Mouse (Mus musculus): ENCODE data around the gene Als2cl. TPM values are rescaled to one million over a fixed set of nuclear protein-coding genes. Genes with fewer than 3 reads are reported as not detected.

Gene Als2cl
- polyA plus RNA-seq, 1 experiment, result 24.0 TPM

DNA sequence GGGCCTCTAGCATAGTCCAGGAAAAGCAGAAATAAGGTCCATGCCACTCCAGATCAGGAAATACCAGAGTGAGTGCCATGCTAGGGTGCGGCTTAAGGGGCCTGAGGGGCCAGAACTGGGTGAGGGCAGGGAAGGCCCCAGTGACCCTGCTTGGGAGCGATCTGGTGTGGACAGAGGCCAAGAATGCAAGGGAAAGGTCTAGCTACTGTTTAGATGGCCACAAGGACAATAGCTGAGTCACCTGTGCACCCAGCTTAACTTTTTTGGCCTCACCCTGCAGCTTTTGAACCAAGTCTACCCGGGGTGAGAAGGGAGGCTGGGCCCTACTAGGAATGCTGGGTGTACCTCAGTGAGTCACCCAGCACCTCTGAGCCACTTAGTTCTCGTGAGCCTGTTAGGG, 1.1 kb downstream of the Als2cl start:
- DNase-seq (ENCODE audit: low read depth), result no peak

DNA sequence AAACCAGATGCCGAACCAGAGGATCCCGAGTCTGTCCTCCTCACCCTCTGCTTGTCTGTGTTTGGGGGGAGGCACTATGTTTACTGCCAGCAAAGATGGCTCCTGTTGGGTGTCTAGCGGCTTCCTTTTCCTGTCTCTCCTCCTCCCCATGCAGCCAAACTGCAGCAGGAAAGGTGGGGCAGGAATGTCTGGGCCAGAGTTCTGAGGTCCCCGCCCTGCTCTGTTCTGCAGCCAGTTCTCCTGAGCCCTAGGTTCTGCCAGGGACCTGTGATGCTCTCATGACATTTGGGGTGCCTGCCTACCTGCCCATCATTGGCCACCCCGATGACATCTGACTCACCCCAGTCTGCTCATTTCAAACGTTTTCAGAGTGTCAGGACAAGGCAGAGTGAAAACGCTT, 2.3 kb downstream of the Als2cl start:
- no peak for DNase-seq (ENCODE audit: low read depth)

DNA sequence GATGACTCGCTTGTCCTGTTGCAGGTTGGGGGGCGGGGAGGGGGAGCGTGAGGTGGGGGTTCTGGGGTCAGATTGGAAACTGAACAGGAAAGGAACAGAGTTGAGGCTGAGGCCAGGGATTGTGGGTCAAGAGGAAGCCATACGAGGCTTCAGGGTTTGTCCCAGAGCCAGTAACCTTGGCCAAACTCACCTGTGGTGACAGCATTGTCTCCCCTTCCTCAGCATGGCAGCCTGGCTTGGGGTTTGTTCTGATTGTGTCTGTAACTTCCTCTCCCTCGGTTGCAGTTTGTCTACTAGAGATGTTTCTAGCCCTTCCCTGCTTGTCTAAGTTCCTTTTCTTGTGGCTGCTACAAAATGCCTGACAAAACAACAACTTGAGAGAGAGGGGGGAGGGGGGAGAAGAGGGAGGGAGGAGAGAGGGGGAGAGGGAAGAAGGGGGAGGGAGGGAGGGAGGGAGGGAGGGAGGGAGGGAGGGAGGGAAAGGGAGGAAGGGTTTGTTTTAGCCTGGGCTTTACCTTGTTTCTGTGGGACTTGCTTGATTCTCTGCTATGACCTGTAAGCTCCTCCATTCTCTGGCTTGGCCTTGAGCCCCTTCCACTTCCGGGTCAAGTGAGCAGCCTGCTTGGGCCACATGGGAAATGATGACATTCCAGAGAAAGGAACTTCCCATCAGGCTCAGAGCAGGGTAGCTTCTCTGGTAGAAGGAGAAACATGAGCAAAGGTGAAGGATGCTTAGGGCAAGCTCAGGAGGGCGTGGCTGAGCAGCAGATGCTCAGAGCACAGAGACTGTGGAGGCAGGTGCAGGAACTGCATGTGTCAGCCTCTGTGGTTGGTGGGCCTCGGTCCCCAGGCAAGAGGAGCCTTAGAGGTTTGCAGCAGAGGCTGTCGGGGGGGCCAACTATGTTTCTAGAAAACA, 8.0 kb downstream of the Als2cl start:
- DNase-seq (ENCODE audit: low read depth), result no peak

DNA sequence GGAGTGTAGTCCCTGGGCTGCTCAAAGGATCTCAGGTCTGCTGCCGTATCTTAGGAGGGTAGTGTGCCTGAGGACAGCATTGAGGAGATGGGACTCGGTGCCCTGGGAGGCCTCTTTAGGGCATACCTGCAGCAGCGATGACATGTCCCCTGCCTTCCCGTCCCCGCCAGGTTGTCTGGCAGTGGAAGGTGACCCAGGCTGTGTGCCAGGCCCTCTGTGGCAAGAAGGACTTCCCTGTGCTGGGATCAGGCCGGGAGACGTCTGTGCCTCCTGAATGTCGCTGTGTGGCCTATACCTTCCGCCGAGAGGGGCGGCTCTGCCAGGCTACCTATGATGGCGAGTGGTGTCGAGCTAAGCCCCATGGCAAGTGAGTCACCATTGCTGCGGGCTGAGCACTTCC, 9.3 kb downstream of the Als2cl start:
- DNase-seq (ENCODE audit: low read depth), result no peak

DNA sequence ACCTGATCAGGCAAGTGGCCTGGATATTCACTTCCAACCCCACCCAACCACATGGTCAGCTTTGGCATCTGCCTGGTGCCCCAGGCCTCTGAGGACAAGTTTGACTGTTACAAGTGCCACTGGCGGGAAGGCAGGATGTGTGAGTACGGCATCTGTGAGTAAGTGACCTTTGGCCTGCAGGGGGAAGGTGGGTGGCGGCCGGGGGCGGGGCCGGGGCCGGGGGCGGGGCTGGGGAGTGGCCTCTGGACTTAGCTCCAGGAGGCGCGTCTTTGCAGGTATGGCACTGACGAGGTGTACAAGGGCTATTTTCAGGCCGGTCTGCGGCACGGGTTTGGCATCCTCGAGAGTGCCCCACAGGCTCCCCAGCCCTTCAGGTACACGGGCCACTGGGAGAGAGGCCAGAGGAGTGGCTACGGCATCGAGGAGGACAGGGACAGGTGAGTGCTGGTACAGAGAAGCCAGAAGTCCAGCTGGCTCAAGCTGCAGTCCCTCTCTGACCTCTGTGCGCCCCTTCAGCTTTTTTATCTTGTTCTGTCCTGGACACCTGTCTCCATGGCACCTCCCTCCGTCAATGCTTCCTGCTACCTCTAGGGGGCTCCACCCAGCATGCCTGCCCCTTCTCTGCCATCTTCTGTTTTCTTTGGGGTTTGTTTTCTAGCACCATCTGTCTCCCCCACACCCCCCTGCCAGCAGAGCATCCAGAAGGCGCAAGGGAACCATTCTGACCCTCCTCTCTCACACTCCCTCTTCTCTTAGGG, 10.5 kb downstream of the Als2cl start:
- no peak for DNase-seq (ENCODE audit: low read depth)

DNA sequence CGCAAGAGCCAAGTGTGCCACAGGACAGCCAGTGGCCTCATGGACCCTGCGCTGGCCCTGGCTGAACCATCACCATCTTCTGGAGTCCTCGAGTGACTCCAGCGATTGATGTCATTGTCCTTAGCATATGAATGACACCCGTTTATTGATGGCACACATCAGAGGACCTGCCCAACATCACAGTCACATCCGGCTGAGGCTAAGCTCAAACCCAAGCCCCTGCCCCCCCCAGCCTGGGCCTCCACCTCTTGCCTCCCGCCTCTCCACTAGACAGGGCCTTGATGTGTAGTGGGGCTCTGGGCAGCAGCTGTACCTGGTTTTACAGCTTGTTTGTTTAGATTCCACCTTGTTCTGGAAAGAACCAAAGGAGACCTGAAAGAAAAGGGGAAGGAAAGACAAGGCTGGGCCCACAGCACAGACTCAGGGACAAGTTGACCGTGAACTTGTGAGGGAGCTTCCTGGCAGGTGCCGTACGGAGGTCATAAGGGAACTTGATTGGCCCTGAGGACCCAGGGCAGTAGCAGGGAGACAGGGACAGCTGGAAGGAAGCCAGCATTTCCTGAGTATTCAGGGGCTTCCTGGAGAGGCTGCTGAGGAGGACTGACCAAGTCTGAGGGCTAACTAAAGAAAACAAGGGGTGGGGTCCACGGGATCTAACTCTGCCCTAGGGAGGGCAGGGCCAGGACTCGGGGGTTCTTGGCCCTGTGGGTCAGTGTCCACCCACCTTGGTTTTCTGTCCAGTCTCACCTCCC, 11.6 kb downstream of the Als2cl start:
- no peak for DNase-seq (ENCODE audit: low read depth)

DNA sequence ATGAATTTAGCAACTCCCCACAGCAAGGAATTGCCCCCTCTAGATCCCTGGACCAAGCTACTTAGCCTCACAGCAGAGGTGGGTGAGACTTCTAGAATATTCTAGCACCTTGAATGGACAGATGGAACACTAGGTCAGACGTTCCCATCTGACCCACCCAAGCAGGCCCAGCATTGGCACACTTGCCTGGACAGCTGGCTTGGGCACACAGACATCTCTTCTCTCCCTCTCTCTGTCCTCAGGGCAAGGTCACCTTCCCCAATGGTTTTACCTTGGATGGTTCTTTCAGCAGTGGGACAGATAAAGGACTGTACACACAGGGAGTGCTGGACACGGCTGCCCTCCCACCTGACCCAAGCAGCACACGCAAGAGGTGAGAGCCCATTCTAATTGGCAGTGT, 12.9 kb downstream of the Als2cl start:
- no peak for DNase-seq (ENCODE audit: low read depth)

DNA sequence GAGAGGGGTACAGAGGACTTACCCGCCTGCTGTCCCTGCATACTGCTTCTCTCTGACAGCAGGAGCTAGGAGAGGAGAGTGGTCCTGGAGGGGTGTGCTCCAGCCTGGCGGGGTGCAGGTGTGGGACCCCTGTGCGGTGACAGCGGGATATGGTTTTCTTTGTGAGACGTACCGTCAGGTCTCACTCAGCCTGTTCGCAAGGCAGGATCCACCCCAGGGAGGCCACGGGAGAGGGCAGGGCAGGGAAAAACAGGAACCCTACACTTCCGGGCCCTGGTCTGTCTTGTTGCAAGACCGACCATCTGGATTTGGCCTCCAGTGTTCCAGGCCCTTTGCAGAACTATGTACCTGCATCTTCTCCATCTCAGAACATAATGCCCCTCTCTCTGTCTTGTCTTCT, 13.8 kb downstream of the Als2cl start:
- DNase-seq (ENCODE audit: low read depth), result no peak

DNA sequence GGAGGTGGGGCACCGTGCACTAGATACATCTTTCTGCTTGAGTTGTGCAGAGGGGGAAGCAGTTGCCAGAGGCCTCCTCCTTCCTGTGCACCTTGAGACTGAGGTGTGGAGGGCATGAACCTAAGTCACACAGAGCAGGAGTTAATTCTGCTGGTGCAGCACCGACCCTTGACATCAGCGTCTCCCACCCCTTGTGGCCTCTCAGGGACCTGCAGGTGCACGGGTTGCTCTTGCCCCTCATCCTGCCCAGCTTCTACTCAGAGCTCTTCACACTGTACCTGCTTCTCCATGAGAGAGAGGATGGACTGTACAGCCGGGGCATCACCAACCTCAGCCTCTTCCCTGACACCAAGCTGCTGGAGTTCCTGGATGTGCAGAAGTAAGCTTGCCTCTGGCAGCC, 15.8 kb downstream of the Als2cl start:
- DNase-seq (ENCODE audit: low read depth), result no peak

DNA sequence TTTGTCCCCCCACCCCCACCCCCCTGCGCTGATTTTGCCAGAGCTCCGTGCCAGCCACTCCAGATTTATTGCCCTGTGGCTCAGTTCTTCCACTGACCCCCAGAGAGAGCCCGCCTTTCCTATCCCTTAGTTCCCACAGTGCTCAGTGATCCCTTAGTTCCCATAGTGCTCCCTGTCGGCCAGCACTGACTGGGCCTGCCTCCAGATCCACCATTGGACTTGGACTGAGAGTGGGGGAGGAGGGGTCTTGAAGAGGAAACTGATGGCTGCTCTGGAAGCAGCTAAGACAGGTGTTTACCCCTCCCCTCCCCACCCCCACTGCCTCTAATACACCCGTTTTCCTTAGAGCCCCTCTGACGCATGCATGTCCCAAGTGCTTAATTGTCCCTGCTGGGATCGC, 16.3 kb downstream of the Als2cl start:
- no peak for DNase-seq (ENCODE audit: low read depth)

DNA sequence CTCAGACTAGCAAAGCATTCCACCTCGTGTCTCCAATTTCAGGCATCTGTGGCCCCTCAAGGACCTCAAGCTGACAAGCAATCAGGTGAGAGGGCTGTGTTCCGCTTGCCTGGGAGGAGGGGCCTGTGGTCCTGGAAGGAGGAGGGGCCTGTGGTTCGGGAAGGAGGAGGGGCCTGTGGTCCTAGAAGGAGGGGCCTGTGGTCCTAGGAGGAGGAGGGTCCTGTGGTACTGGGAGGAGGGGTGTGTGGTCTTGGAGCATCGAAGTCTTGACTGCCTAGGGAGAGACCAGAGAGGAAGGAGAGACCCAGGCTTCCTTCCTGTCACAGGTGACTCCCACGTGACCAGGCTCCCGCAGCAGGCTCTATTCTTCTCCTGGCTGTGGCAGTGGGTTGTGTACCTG, 16.9 kb downstream of the Als2cl start:
- no peak for DNase-seq (ENCODE audit: low read depth)

DNA sequence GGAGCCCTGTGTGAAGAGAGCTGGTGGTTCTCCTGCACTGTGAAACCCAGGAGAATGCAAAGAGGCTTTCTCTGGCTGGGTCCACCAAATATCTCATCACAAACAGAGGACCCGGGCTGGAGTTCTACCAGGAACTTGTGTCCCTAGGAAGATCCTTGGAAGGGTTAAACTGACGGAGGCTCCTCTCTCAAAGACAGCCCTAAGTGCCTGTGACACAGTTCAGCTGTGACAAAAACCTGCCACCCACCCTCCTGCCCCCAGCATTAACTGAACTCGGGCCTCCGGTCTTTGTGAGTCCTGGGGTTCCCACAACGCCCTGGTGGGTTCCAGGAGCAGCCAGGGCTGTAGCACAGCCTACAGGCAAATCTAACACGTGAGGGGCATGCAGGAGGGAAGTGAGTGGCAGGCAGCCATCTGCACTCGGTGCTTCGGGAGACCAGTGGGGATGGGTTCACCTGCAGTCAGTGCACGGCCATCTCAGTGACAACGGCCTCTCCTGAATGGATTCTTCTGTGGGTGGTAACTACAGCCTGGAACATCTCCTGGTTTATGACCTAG, 19.9 kb downstream of the Als2cl start:
- DNase-seq (ENCODE audit: low read depth), result no peak

DNA sequence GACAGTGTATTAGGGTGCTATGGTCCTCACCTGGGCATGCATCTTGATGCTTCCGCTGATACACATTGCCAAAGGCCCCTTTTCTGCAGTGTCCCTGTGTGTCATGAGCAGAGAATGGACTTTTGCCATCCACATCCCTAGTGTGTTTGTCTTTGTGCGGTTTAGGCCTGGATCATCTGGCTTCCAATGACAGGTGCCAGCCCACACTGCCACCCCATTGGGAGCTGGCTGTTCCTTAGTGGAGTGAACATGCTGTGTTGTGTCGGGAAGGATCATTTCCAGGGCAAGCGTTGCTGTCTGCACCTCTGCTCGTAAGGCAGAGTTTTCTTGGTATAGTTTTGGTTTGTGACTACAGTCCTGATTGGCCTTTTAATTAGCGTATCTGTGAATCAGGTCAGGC, 21.5 kb downstream of the Als2cl start:
- no peak for DNase-seq (ENCODE audit: low read depth)

DNA sequence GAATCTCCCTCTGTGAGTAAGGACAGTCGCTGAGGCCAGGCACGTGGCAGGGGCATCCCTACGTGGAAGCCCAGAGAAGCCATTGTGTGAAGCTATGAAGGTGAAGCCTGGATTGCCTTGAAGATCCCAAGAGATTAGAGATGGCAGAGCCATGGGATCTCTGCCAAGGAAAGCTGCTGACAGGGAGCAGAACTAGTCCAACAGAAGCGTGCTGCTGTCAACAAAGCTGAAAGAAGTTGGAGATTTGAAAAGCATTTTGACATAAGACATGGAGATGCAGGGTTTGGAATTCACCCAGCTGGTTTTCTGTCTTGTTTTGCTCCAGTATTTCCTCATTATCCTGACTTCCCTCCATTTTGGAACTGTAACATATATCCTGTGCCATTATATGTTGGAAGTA, 22.6 kb downstream of the Als2cl start:
- no peak for DNase-seq (ENCODE audit: low read depth)

DNA sequence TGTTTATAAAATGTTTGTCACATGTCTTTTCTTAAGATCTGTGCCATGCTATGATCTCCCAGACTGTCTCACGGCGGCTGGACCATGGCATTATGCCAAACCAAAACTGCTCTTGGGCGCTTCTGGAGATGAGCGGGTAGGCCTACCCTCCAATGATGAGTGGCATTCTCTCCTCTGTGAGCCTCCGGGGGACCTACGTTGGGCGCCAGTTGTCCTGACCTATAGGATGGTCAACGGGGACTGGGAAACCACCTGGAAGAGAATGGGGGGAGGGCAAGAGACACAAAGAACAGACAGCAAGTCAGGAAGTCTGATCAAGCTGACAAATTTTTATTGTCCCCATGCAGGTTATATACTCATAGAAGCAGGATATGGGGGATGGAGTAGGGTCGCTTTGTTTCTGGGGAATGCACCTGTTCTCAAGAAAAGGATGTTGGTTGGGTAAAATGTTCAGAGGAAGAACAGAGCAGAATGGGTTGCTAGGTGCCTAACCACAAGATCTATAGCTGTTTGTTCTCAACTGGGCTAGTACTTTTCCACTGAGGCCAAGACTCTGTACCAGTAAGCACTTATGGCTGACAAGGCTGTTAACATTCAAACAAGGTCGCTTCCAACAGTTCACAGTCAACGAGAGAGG, 27.6 kb downstream of the Als2cl start:
- DNase-seq (ENCODE audit: low read depth), result no peak

DNA sequence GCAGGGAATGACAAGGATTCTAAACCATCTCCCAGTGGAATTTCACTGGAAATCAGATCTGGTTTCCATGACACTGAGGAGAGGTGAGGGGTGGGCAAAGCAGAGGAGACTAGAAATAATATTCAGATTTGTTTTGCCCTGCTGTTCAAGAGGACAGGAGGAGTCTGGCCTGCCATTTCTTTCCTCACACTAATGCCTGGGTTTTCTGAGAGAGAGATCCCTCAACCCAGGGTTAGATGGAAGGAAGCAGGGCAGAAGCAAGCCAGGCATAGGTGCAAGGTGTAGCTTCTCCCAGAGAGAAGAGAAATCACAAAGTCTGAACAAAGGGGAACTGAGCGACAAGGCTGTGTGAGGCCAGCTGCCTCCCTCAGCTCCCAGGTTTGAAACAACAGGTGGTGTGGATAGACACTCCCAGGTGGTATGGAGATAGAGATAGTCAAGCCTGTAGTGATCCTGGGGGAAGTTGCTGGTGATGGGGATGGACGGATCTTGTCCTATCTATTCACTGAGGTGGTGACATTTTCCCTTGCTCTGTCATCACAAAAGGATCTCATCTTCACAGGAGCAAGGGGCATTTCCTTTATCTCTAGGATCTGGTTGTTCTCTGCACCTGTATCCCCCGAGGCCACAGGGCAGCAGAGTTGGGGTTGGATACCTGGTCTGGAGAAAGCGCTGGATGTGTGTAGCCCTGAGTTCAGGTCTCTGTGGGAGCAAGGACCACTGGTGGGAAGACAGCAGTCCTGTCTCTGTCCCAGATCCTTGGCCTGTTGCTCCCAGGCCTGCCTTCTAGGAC, 28.4 kb downstream of the Als2cl start:
- DNase-seq (ENCODE audit: low read depth), result no peak

DNA sequence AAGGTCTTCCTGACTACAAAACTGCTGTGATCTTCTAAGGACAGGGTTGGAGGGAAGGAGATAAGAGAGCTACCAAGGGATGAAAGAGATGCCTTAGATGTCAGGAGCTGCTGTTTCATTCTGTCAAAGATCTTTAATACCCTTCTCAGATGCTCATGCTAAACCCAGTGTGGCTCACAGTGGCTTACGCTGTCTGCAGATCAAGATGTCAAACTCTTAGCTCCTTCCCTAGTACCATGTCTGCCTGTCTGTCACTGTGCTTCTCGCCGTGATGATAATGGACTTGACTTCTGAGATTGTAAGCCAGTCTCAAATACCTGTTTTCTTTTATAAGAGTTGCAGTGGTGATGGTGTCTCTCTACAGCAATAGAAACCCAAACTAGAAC, 29.0 kb downstream of the Als2cl start:
- DNase-seq (ENCODE audit: low read depth), result no peak

DNA sequence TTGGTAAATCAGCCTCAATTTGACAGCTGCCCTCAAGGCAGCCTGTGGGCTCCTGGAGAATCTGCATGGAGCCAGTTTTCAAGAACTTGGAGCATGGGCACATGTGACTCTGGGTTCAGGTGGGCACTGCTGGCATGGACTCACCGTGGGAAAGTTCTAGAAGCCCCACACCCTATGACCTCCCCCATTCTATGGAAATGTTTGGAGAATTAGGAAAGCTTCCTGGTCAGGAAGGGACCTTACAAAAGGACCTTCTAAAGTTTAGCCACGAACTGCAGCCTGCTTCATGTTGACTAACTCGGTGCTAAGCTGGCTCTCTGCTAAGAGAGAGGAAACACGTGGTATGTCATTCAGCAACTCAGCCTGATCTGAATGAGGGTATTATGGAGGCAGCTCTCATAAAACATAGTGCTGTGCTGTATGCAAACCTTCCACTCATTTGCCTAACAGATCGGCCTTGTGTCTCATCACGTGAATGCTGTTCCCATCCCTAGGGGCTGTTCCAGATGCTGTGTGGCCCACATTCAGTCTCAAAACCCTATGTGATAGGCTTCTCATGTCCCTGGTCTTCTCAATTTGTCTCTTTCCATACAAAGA, 29.8 kb downstream of the Als2cl start:
- no peak for DNase-seq (ENCODE audit: low read depth)

DNA sequence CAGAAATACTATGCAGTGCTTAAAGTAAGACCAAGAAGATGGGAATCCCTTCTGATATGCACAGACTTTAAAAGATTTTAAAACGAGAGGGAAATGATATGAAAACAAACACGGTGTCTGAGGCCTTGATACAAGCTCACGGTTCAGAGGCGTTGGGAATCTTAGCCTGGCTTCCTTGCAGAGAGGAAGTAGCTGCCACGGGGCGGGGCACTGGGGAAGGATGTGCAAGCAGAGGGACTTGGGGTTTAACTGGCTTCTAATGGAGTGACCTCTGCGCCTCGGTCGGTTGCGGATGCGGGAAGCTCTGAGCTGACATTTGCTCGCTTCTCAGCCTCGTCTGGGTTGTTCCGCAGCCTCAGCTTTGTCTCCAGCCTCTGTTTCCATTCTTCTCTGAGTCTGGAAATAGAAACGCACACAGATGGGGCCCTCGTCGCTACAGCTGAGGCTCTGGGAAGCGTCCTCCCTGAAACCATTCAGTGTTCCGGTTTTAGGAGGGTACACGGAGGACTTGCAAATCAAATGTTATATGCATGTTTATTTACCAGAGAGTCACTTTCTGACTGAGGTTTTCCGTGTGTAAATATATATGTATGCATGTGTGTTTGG, 35.1 kb downstream of the Als2cl start:
- DNase-seq (ENCODE audit: low read depth), result no peak

DNA sequence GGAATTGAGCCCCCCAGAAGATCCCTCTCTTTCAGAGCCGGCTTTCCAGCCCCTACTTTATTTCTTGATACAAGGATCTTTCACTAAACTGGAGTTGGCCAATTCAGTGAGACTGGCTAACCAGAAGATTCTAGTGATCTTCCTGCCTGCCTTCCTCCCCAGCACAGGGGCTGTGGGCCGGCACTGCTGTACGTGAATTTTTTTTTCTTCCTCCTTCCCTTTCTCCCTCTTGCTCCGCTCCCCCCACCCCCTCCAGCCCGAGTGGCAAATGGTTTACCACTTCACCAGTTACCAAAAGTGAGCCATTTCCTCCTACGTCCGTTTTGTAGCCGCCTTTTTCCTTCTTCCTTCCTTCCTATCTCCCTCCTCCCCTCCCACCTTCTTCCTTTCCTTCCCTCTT, 35.8 kb downstream of the Als2cl start:
- DNase-seq (ENCODE audit: low read depth), result no peak

All from gonadal fat pad, adult 2 months (tissue).